Mouse (Mus musculus) liver, embryonic 14.5 days (tissue): ENCODE measurements around the gene Mafk.

Experiments
- CTCF ChIP-seq: IDR thresholded peaks from 2 replicates; pipeline ENCODE4 v1.5.1; 2016; ENCODE audit warnings: antibody characterized with exemption, low read depth, control low read depth
- EP300 ChIP-seq: IDR thresholded peaks from 2 replicates; pipeline ENCODE4 v1.6.1; 2016; ENCODE audit warnings: antibody characterized with exemption, low read depth

- no peak for TF ChIP-seq CTCF
- no peak for TF ChIP-seq EP300
Measured at GRCm38 (mm10) chr5:139756135-139756534, 35.2 kb upstream of the Mafk start.
